Mouse (Mus musculus) stomach, postnatal 0 days (tissue): Measurements from ENCODE around the gene Naga.

Experiments
- CTCF ChIP-seq: IDR thresholded peaks from 2 replicates; pipeline ENCODE4 v1.5.1; 2016; ENCODE audit warnings: antibody characterized with exemption, low read depth, mild to moderate bottlenecking, moderate library complexity
- EP300 ChIP-seq: optimal IDR thresholded peaks from 2 replicates; pipeline ENCODE3; 2016; ENCODE audit warnings: antibody characterized with exemption

DNA sequence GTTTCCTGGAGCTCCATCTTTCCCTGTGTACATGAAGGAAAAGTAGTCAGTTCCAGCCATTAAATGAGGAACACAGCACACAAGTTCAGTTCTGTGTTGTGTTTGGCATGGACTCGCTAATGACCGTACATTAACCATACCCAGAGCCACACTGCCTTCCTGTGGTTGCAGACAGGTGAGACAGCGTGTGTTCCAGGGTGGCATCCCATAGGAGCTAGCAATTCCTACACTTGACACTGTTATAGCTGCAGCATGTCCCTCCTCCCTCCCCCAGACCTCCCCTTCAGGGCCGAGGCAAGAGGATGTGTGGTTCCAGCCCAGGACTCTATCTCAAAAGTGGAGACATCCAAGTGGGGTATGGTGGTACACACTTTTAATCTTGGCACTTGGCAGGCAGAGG is 11.6 kb upstream of the Naga start:
- TF ChIP-seq CTCF (peak; percentile 39; the same call in 1 of the 2 replicates), EP300 (no peak)
